Mouse (Mus musculus) cerebellum, postnatal 36 days (tissue): ENCODE results near the gene Scaf8.
"Not testable (repeated sequence)": the region's sequence is repeated elsewhere in the genome, so short reads cannot be mapped to it uniquely, and the experiment has no call there.

ENCODE experiments used
- DNase-seq, 2 experiments: peaks; one replicate each; pipeline ENCODE4 v3.0.0; 2021 to 2022; ENCODE audit warnings: mixed read lengths in 2 of 2

The Scaf8 gene

DNA sequence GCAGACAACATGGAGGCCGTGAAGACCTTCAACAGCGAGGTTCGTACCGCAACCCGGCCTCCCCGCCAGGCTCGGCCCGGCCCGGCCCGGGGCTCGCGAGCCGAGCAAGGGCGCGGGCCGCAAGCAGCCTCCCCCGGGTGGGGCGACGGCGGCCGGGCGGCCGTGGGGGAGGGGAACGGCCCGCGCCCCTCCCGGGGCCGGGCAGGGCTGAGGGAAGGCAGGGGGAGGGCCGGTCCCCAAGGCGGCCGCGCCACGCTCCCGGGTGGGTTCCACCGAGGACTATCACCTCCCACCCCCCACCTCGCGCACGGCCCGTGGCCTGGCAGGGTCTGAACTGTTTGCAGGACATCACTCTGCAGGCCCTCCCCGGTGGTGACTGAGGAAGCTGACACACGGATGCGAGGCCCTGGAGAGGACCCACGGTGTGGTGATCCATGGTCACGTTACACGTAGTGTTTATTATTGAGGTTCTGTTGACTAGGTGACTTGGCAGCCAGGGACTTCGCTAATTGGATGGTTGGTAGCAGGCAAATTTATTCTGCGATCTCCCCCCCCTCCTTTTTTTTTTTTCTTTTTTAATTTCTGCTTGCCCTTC is 705 bp downstream of the Scaf8 start:
- DNase-seq: peak; percentile 52 to 55

DNA sequence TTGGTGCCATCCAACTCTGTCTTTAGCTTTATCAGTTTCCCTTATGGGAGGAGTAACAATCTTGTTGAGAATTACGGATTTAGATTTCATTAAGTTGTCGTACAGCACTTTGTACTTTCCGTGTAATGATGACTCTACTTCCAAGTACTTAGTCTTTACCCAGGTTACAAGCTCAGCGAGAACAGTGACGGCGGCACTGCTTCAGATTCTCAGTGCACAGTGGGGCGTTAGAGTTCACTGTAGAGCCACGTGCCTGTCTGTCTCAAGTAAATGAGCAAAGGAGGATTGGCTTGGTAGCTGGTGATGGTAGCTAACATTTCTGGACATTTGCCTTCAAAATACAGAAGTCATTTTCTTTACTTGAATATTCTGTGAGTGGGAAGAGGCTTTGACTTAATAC is 6.2 kb downstream of the Scaf8 start:
- DNase-seq: not testable (repeated sequence)

GRCm38 (mm10) chr17:3123581-3123980 is 8.8 kb downstream of the Scaf8 start:
- DNase-seq: not testable (repeated sequence)

DNA sequence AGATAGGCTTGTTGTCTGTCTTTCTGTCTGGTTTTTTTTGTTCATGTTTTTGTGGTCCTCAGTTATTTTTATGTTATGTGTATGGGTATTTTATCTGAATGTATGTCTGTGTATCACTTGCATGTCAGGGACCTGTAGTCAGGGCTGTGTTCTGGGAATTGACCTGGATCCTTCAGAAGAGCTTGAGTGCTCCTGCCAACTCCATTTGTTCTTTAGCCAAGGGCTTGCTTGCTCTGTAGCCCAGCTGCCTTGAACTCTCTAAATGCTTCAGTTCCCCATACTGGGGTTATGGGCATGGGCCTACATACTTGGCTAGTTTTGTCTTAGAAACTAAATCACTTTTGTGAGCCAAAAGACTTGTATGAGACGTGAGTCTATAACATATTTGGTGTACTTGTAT is 13.9 kb downstream of the Scaf8 start:
- peak; percentile 15 to 23 for DNase-seq

- DNase-seq: no peak
Measured at GRCm38 (mm10) chr17:3129791-3130190, 15.0 kb downstream of the Scaf8 start.

DNA sequence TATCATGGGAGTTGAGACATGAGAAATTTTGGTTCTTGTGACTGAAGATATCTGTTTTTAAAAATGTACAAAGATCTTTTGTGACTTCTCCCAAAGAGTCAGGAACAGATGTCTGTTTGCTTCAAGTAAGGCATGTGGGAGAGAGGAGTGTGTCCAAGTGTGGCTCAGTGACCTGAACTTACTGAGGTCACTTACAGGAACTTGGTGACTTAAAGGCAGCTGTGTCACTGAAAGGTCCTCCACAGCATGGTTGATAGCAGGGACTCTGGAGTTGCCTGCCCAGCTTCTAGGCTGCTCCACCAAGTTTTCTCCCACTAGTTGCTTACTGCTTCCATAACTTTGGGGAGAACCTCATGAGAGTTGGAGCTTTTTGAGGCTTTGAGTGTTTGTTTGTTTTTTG is 20.6 kb downstream of the Scaf8 start:
- DNase-seq: no peak

DNA sequence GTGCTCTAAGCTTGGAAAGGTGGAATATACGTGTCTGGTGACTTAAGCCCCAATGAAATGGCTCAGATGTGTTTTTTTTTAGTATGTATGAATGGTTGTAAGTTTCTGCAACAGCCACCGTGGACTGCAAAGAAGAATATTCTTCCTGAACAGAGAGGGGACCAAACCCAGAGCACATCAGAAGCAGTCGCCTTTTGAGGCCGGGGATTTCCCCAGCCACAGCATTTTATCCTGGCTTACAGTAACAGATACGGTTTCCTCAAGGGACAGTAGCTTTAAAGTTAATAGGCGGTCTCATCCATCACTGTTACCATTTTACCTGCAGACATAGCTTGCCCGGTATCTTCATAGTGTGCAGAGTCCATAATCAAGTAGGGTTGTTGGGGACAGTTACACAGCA is 21.4 kb downstream of the Scaf8 start:
- DNase-seq: no peak

DNA sequence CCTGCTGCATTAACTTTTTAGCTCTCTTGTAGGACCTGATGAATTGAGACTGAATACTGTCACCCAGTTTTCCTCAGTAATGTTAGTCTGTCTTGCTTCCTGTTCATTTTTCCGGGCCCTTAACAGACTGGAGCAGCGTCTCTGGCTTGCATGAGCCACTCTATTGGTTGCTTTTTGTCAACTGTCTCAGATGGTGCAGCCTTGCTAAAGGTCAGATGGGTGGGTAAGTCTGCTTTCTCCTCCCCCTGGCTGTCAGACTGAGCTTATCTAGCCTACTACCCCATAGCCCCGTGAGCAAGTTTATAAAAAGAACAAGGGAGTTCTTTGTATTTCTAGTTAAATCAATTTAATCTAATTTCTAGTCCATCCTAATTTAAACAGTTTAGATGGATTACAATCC is 23.6 kb downstream of the Scaf8 start:
- no peak for DNase-seq

DNA sequence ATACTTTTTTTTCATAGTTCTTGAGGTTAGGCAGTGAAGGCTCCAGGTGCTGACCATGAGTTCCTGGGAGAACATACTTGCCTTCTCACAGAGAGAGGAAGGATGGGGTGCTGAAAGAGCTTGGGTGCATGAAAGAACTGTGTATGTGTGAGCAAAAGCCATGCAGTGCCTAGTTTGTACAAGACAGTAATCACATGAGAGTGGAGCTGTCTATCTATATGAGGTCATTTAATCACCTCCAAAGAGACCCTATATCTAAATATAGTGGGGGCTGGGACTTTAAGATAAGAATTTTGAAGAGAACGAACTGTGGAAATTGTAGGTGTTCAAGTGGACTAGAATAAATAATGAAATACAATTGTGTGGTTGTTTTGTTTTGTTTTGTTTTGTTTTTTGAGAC is 25.3 kb downstream of the Scaf8 start:
- DNase-seq: no peak

- DNase-seq: no peak
Measured at GRCm38 (mm10) chr17:3148853-3149252, 34.1 kb downstream of the Scaf8 start.

GRCm38 (mm10) chr17:3149541-3149940 is 34.8 kb downstream of the Scaf8 start:
- no peak for DNase-seq

GRCm38 (mm10) chr17:3150701-3151100 is 35.9 kb downstream of the Scaf8 start:
- DNase-seq: not testable (repeated sequence)

- DNase-seq: no peak
Measured at GRCm38 (mm10) chr17:3151181-3151580, 36.4 kb downstream of the Scaf8 start.

DNA sequence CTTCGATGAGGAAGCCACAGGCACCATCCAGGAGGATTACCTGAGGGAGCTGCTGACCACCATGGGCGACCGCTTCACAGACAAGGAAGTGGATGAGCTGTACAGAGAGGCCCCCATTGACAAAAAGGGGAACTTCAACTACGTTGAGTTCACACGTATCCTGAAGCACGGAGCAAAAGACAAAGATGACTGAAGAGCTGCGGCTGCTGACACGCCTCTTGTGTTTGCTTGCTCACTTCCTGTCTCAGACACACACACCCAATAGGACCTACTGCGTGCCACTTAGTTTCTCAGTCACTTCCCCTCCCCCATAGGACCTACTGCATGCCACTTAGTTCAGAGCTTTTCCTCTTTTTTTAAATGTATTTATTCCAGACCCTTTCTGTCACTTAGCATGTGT is 41.4 kb downstream of the Scaf8 start:
- DNase-seq: not testable (repeated sequence)

DNA sequence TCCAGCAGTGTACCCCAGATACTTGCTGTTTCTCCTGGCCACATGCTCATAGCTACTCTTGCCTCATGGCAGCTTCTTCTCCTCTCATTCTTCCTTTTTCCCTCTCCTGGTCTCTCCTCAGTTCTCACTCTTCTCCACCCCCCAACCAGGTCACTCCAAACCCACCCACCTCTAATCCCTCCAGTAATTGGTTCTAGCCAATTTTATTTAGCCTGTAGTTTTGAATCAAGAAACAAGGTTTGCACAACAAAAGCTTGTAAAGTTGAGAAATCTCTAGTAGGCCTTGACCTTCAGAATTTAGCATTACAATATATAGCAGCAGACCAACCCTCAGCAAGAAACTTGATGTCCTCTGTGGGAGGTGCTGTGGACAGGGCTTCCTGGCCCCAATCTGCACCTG is 42.2 kb downstream of the Scaf8 start:
- DNase-seq: no peak

- no peak for DNase-seq
Measured at GRCm38 (mm10) chr17:3162905-3163304, 48.1 kb downstream of the Scaf8 start.

DNA sequence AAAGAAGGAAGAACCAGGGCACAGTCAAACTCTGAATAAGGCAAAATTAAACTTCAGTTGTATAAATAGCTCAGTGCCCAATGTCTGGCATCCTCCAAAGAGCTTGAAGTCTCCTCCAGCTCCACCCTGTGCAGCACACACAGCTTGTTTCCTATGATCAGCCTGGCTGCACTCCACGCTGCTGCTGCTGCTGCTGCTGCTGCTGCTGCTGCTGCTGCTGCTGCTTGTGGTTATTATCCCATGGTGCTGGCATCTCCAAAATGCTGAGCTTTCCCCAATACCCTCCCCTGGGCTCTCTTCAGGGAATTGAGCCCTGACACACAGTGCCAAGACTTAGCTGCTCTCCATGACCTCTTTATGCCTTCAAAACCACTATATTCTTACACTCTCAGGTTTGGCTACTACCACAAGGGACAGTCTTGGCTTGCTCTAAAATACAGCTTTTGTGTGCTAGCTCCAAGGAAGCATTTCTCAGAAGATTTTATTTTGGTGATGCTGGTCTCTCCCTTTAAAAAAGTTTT is 65.7 kb downstream of the Scaf8 start:
- not testable (repeated sequence) for DNase-seq

GRCm38 (mm10) chr17:3195483-3195882 is 80.7 kb downstream of the Scaf8 start:
- not testable (repeated sequence) for DNase-seq

GRCm38 (mm10) chr17:3200328-3200727 is 85.6 kb downstream of the Scaf8 start:
- DNase-seq: no peak

DNA sequence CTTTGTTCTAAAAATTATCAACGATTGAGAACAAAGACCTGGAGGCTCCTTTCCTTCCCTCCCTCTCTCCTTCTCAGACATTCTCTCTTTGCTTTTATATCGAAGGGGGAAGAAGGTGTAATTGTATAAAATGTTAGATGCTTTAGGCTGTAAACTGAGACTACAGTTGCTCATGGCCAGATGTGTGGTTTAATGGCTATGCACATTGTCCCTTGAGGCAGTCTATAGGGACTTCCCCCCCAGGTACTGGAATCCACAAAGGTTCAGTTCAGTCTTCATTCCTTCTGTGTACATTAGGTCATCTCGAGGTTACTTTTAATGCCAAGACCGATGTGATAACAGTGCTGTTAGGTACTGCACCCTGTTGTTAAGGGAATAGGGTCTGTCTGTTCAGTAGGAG is 89.1 kb downstream of the Scaf8 start:
- no peak for DNase-seq

GRCm38 (mm10) chr17:3204826-3205405 is 90.1 kb downstream of the Scaf8 start:
- no peak for DNase-seq

DNA sequence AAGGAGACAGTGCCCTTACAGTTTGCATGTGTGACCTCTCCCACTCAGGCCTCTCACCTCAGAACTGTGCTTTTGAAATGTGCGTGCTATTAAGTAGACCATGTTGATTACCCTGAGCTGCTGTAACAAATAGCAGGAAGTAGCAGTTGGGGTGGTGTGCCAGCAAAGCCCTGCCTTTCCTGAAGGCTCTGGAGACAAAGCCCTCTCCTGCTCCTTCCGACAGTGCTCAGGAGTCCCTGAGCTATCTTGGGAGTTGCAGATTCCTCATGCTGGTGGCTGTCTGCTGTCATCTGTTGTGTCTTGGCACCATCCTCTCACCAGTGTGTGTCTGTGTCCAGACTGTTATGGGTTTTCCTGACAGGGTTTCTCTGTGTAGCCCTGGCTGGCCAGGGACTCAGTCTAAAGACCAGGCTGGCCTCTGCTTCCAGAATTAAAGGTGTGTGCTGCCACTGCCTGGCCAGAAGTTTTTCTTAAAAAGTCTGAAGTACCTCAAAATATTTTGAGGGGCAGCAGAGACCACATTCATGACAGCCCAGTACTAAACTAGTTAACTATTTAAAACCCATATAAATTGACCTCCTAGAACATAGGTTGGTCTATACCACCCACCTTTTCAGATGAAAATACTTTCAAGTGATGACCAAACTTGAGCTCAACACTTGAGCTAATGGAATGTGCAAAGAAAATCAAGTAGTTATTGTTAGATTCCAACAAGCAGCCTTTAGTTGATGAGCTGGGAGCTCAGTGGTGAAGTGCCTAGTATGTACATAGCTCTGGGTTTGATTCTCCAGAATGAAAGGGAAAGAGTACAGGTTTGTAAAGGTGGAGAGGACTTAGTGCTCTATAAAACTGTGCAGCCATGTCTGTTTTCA is 92.0 kb downstream of the Scaf8 start:
- peak; percentile 25 to 27 for DNase-seq

DNA sequence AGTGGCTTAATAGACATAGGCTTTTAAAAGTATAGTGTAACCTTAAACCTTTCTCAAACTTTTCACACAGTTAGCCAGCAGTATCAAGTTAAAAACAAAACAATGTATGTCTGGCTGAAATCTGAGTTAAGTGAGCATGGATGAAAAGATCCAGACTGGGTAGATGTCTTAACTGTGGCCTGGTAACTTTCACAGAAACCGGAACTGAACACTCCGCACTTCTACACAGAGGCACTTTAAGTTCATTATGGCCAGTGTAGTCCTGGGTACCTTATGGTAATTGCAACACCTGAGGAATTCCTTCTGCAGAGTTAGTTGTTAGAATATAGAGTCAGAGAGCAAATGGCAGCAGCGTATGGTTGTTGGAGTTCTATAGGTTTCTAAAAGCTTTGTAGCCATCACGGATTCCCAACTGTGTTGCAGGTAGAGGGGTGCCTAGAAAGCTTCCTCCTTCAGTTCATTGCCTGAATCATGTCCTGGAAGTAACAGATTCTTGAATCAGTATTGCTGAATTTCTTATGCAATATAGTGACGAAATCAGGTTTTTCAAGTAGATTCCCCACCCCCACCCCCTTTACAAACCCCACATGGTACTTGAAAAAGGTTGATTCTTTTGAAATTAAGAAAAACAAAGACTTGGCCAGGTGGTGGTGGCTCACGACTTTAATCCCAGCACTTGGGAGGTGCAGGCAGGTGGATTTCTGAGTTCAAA is 92.9 kb downstream of the Scaf8 start:
- no peak for DNase-seq
